Mouse (Mus musculus) MEL (cell line): ENCODE data around the gene Ndc1. TPM values are rescaled to one million over a fixed set of nuclear protein-coding genes. Genes with fewer than 3 reads are reported as not detected.
"Not testable (repeated sequence)": the region's sequence is repeated elsewhere in the genome, so short reads cannot be mapped to it uniquely, and the experiment has no call there.

Experiments used
- DNase-seq: peaks from one replicate; pipeline ENCODE4 v3.0.0; 2011; ENCODE audit warnings: low read depth, low spot score
- H3K27ac ChIP-seq: 2 replicates; pipeline ENCODE4 v1.5.1; 2012; ENCODE audit warnings: low read depth, mild to moderate bottlenecking, control low read depth, low read length, moderate library complexity; ENCODE audit not compliant: control insufficient read depth
- H3K27me3 ChIP-seq, 2 experiments: fragments of 150-350 bp in 1 of 2; sonication (generic) in 1 of 2; 2 replicates each; pipeline ENCODE4 v1.6.1; 2012; ENCODE audit warnings: low read length in 2 of 2, mild to moderate bottlenecking in 2 of 2, improper control_type of control experiment in 1 of 2, moderate library complexity in 1 of 2; ENCODE audit not compliant: insufficient read depth in 2 of 2, control insufficient read depth in 1 of 2
- H3K36me3 ChIP-seq, 2 experiments: 2 replicates each; pipeline ENCODE4 v1.6.1; 2012 to 2014; ENCODE audit warnings: low read length in 2 of 2, improper control_type of control experiment in 1 of 2, inconsistent platforms in 1 of 2, mild to moderate bottlenecking in 1 of 2; ENCODE audit not compliant: insufficient read depth in 2 of 2, control insufficient read depth in 1 of 2
- H3K4me1 ChIP-seq, 2 experiments: fragments of 150-350 bp in 1 of 2; sonication (generic) in 1 of 2; 2 replicates each; pipeline ENCODE4 v1.6.1; 2012; ENCODE audit warnings: low read length in 2 of 2, improper control_type of control experiment in 1 of 2, mild to moderate bottlenecking in 1 of 2; ENCODE audit not compliant: insufficient read depth in 2 of 2, control insufficient read depth in 1 of 2
- H3K4me3 ChIP-seq, 2 experiments: fragments of 150-350 bp in 1 of 2; sonication (generic) in 1 of 2; 2 replicates each; pipeline ENCODE4 v1.5.1; 2012; ENCODE audit warnings: low read depth in 2 of 2, low read length in 2 of 2, mild to moderate bottlenecking in 2 of 2, moderate library complexity in 2 of 2, control low read depth in 1 of 2, improper control_type of control experiment in 1 of 2; ENCODE audit not compliant: control insufficient read depth in 1 of 2, insufficient read depth in 1 of 2
- H3K79me2 ChIP-seq: 2 replicates; pipeline ENCODE4 v1.6.1; 2012; ENCODE audit warnings: mild to moderate bottlenecking, low read length, moderate library complexity; ENCODE audit not compliant: control insufficient read depth, poor library complexity, insufficient read depth
- H3K9ac ChIP-seq: 2 replicates; pipeline ENCODE4 v1.6.1; 2012; ENCODE audit warnings: low read depth, mild to moderate bottlenecking, control low read depth, low read length, moderate library complexity; ENCODE audit not compliant: control insufficient read depth, poor library complexity, severe bottlenecking
- H3K9me3 ChIP-seq: fragments of 150-350 bp; sonication (generic); replicated peaks from 2 replicates; pipeline ENCODE4 v1.6.1; 2012; ENCODE audit warnings: mild to moderate bottlenecking, low read length, improper control_type of control experiment, moderate library complexity; ENCODE audit not compliant: insufficient read depth
- CHD2 ChIP-seq: IDR thresholded peaks from 2 replicates; pipeline ENCODE4 v1.6.1; 2011; ENCODE audit warnings: low read length, improper control_type of control experiment
- E2F4 ChIP-seq: IDR thresholded peaks from 2 replicates; pipeline ENCODE4 v1.6.1; 2011; ENCODE audit warnings: low read depth, low read length, improper control_type of control experiment, borderline replicate concordance
- EP300 ChIP-seq, 2 experiments: IDR thresholded peaks; 2 replicates each; pipeline ENCODE4 v1.6.1; 2011; ENCODE audit warnings: improper control_type of control experiment in 2 of 2, low read length in 2 of 2, low read depth in 1 of 2, mild to moderate bottlenecking in 1 of 2
- ETS1 ChIP-seq: IDR thresholded peaks from 2 replicates; pipeline ENCODE4 v1.6.1; 2012; ENCODE audit warnings: low read depth, mild to moderate bottlenecking, inconsistent platforms, low read length, improper control_type of control experiment, moderate library complexity
- HCFC1 ChIP-seq: IDR thresholded peaks from 2 replicates; pipeline ENCODE4 v1.6.1; 2012; ENCODE audit warnings: low read depth, mild to moderate bottlenecking, inconsistent platforms, low read length, improper control_type of control experiment, moderate library complexity
- MAX ChIP-seq: IDR thresholded peaks from 2 replicates; pipeline ENCODE4 v1.6.1; 2011; ENCODE audit warnings: low read length, improper control_type of control experiment
- MAZ ChIP-seq: IDR thresholded peaks from 2 replicates; pipeline ENCODE4 v1.6.1; 2012; ENCODE audit warnings: low read depth, mild to moderate bottlenecking, inconsistent platforms, low read length, improper control_type of control experiment
- MXI1 ChIP-seq: IDR thresholded peaks from 2 replicates; pipeline ENCODE4 v1.6.1; 2011; ENCODE audit warnings: mild to moderate bottlenecking, low read depth, low read length, improper control_type of control experiment
- MYC ChIP-seq: IDR thresholded peaks from 2 replicates; pipeline ENCODE4 v1.6.1; 2011; ENCODE audit warnings: low read depth, mild to moderate bottlenecking, low read length, improper control_type of control experiment, moderate library complexity
- NELFE ChIP-seq: IDR thresholded peaks from 2 replicates; pipeline ENCODE4 v1.6.1; 2011; ENCODE audit warnings: low read depth, low read length, improper control_type of control experiment
- POLR2A ChIP-seq, 2 experiments: IDR thresholded peaks; 2 replicates each; pipeline ENCODE4 v1.6.1; 2011 to 2012; ENCODE audit warnings: low read length in 2 of 2, mild to moderate bottlenecking in 2 of 2, control low read depth in 1 of 2, improper control_type of control experiment in 1 of 2, low read depth in 1 of 2, moderate library complexity in 1 of 2; ENCODE audit not compliant: control insufficient read depth in 1 of 2, insufficient read depth in 1 of 2, poor library complexity in 1 of 2
- POLR2AphosphoS2 ChIP-seq: IDR thresholded peaks from 2 replicates; pipeline ENCODE4 v1.6.1; 2011; ENCODE audit warnings: low read length, improper control_type of control experiment
- RAD21 ChIP-seq: IDR thresholded peaks from 2 replicates; pipeline ENCODE4 v1.6.1; 2011; ENCODE audit warnings: mild to moderate bottlenecking, low read depth, low read length, improper control_type of control experiment
- SIN3A ChIP-seq: IDR thresholded peaks from 2 replicates; pipeline ENCODE4 v1.6.1; 2012; ENCODE audit warnings: low read length, improper control_type of control experiment, inconsistent platforms
- TAL1 ChIP-seq: IDR thresholded peaks from 2 replicates; pipeline ENCODE4 v1.6.1; 2012; ENCODE audit warnings: mild to moderate bottlenecking, inconsistent platforms, low read length, moderate library complexity, mixed read lengths
- TBP ChIP-seq: IDR thresholded peaks from 2 replicates; pipeline ENCODE4 v1.8.0; 2011; ENCODE audit warnings: low read depth, low read length, improper control_type of control experiment
- TCF12 ChIP-seq: IDR thresholded peaks from 2 replicates; pipeline ENCODE4 v1.6.1; 2014; ENCODE audit warnings: low read depth, mild to moderate bottlenecking, inconsistent platforms, low read length, improper control_type of control experiment, moderate library complexity
- USF2 ChIP-seq, 2 experiments: IDR thresholded peaks; 2 replicates each; pipeline ENCODE4 v1.6.1; 2011 to 2012; ENCODE audit warnings: improper control_type of control experiment in 2 of 2, low read length in 2 of 2, borderline replicate concordance in 1 of 2, inconsistent platforms in 1 of 2, low read depth in 1 of 2, mild to moderate bottlenecking in 1 of 2; ENCODE audit not compliant: insufficient read depth in 1 of 2
- ZKSCAN1 ChIP-seq: IDR thresholded peaks from 2 replicates; pipeline ENCODE4 v1.6.1; 2012; ENCODE audit warnings: low read depth, mild to moderate bottlenecking, inconsistent platforms, low read length, improper control_type of control experiment, moderate library complexity
- ZMIZ1 ChIP-seq: IDR thresholded peaks from 2 replicates; pipeline ENCODE4 v1.6.1; 2012; ENCODE audit warnings: low read depth, mild to moderate bottlenecking, inconsistent platforms, low read length, improper control_type of control experiment, moderate library complexity
- polyA plus RNA-seq, 2 experiments: library from polyadenylated mRNA; stranded (reverse) in 1 of 2; unstranded in 1 of 2; fragments of >175 nt in 1 of 2; fragments of >200 nt in 1 of 2; gene quantifications; 2 replicates each; pipeline versions ENCODE4 v1.2.1 to v1.2.4; 2012; ENCODE audit warnings: low replicate concordance in 2 of 2, low read depth in 1 of 2; ENCODE audit not compliant: insufficient read length in 2 of 2, insufficient read depth in 1 of 2, missing spikeins in 1 of 2
- total RNA-seq: library from RNA; depleted of rRNA; stranded (reverse); fragments of 300-350 nt; gene quantifications from 2 replicates; pipeline ENCODE4 v1.2.3, GENCODE M21; 2012

The Ndc1 gene
- total and polyA plus RNA-seq, 3 experiments: 54.0 to 274 (median 57.2) TPM

- Histone ChIP-seq H3K36me3 (peaks cover 0 to 8% of the 10 kb centered on the region in 2 experiments; a peak in 2 of 4 replicates), H3K4me1 (peaks cover 0 to 5% of the 10 kb centered on the region in 2 experiments; a peak in 1 of 4 replicates), H3K9me3 (no peaks in the 10 kb centered on the region), H3K27ac (peak overlapping the region; percentile 73), H3K27me3 (no peaks in the 10 kb centered on the region), H3K9ac (peak overlapping the region; percentile 49), H3K79me2 (peaks cover 14% of the 10 kb centered on the region), H3K4me3 (peak overlapping the region; percentile 24 to 34)
- peak; percentile 84 for DNase-seq
- TF ChIP-seq HCFC1 (peak; percentile 70), CHD2 (no peak), USF2 (IDR thresholded peaks at IDR 0.05; ENCODE audit: borderline replicate concordance in 1 of 2, insufficient read depth in 1 of 2, low read depth in 1 of 2, low read length in 2 of 2) (no peak), TAL1 (peak; percentile 32; the same call in 1 of the 2 replicates), EP300 (IDR thresholded peaks at IDR 0.05; ENCODE audit: low read depth in 1 of 2, low read length in 2 of 2) (peak; percentile 61 to 84), SIN3A (peak; percentile 73), ZMIZ1 (peak; percentile 43; the same call in 1 of the 2 replicates), ZKSCAN1 (no peak), E2F4 (0 out of 2 replicates have a peak, but pooled peaks have one; percentile 31), POLR2AphosphoS2 (peak; percentile 53; the same call in 1 of the 2 replicates), MXI1 (peak; percentile 58), MAX (peak; percentile 49; the same call in 1 of the 2 replicates), ETS1 (peak; percentile 70), TCF12 (peak; percentile 50), TBP (peak; percentile 10; the same call in 1 of the 2 replicates), RAD21 (no peak), NELFE (peak; percentile 30; the same call in 1 of the 2 replicates), MAZ (no peak), POLR2A (IDR thresholded peaks at IDR 0.05; ENCODE audit: control insufficient read depth in 1 of 2, insufficient read depth in 1 of 2, low read depth in 1 of 2, low read length in 2 of 2, poor library complexity in 1 of 2) (peak in 1 of 2 experiments; percentile 48; a peak in 2 of 4 replicates), MYC (peak; percentile 54; the same call in 1 of the 2 replicates)
Observed at GRCm38 (mm10) chr4:107364190-107364639, 3.4 kb upstream of the Ndc1 start.

GRCm38 (mm10) chr4:107366408-107366807 is 1.2 kb upstream of the Ndc1 start:
- not testable (repeated sequence) for H3K27me3 ChIP-seq, DNase-seq, H3K9ac ChIP-seq, H3K4me1 ChIP-seq, H3K4me3 ChIP-seq, H3K27ac ChIP-seq, H3K9me3 ChIP-seq
- Histone ChIP-seq H3K36me3 (peaks cover 15% of the 10 kb centered on the region in 2 experiments), H3K79me2 (peaks cover 17% of the 10 kb centered on the region)
